Mouse (Mus musculus) small intestine, adult 2 months (tissue): ENCODE data around the gene Hspbp1. TPM values are rescaled to one million over a fixed set of nuclear protein-coding genes. Genes with fewer than 3 reads are reported as not detected.

Experiments used
- H3K27ac ChIP-seq: fragments of 200-500 bp; 2 replicates; pipeline ENCODE4 v1.5.1; 2012; ENCODE audit warnings: low read depth, low read length, control low read depth, inconsistent platforms; ENCODE audit not compliant: insufficient read depth
- H3K27me3 ChIP-seq: fragments of 200-500 bp; 2 replicates; pipeline ENCODE4 v1.6.1; 2012; ENCODE audit warnings: mild to moderate bottlenecking, moderate library complexity, low read length, inconsistent platforms; ENCODE audit not compliant: control insufficient read depth, insufficient read depth
- H3K36me3 ChIP-seq: fragments of 200-500 bp; 2 replicates; pipeline ENCODE4 v1.6.1; 2012; ENCODE audit warnings: mild to moderate bottlenecking, low read length, control low read depth, inconsistent platforms; ENCODE audit not compliant: control insufficient read depth, insufficient read depth
- H3K4me1 ChIP-seq: fragments of 200-500 bp; 2 replicates; pipeline ENCODE4 v1.6.1; 2012; ENCODE audit warnings: low read length, inconsistent platforms, mixed read lengths; ENCODE audit not compliant: control insufficient read depth, insufficient read depth, insufficient read length
- H3K4me3 ChIP-seq: fragments of 200-500 bp; 2 replicates; pipeline ENCODE4 v1.5.1; 2012; ENCODE audit warnings: low read depth, mild to moderate bottlenecking, control low read depth, inconsistent platforms, low read length, moderate library complexity
- CTCF ChIP-seq: fragments of 200-500 bp; IDR thresholded peaks from 2 replicates; pipeline ENCODE4 v1.5.1; 2012; ENCODE audit warnings: low read depth, mild to moderate bottlenecking, control low read depth, inconsistent platforms, low read length, moderate library complexity, mixed read lengths; ENCODE audit not compliant: insufficient replicate concordance, insufficient read length; ENCODE audit errors: extremely low read depth
- POLR2A ChIP-seq: fragments of 200-500 bp; IDR thresholded peaks from 2 replicates; pipeline ENCODE4 v1.6.1; 2012; ENCODE audit warnings: low read depth, mild to moderate bottlenecking, control low read depth, inconsistent platforms, low read length, moderate library complexity
- WGBS: fragments of 180-500 bp; shearing (Covaris S2); methylation state at CpG from one replicate; pipeline ENCODE4 v1.1.7; 2018; 5-methylcytosine and 5-hydroxymethylcytosine counted together
- polyA plus RNA-seq: library from polyadenylated mRNA; depleted of rRNA; stranded (reverse); fragments of >200 nt; gene quantifications from 2 replicates; pipeline ENCODE4 v1.2.3, GENCODE M21; 2012

Gene Hspbp1
- polyA plus RNA-seq, 1 experiment: 29.0 TPM

- peak overlapping the region; percentile 26; the same call in 1 of the 2 replicates for H3K27ac ChIP-seq
- TF ChIP-seq POLR2A: no peak
- no peak for TF ChIP-seq CTCF
- peaks cover 5% of the 10 kb centered on the region for H3K4me1 ChIP-seq
- peaks cover 3% of the 10 kb centered on the region; the same call in 1 of the 2 replicates for H3K36me3 ChIP-seq
- peak overlapping the region; percentile 83 for H3K4me3 ChIP-seq
- no peaks in the 10 kb centered on the region for H3K27me3 ChIP-seq
- WGBS: 3% methylated on average over 13 of the region's 13 CpGs
Measured at GRCm38 (mm10) chr7:4684203-4684602, 665 bp downstream of the Hspbp1 start.

DNA sequence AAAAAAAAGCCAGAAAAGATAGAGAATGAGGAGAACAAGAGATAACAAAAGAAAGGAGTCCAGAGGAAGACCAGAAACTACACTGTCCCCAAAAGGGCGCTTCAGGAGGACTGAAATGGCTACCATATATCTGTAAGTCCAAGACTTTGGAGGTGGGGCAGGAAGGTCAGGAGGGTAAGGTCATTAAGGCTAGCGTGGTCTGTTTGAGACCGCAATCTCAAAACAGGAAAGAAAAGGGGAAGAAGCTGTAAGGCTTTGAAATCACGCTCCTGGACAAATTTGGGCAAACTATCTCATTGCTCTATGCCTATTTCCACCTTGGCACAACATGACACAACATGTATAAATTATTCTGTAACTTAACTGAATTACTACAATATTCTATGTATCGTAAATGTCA, 1.6 kb downstream of the Hspbp1 start:
- Histone ChIP-seq H3K27me3 (no peaks in the 10 kb centered on the region), H3K27ac (no peak overlapping the region), H3K4me3 (no peak overlapping the region), H3K36me3 (peaks cover 4% of the 10 kb centered on the region), H3K4me1 (peaks cover 5% of the 10 kb centered on the region)
- no peak for TF ChIP-seq POLR2A
- TF ChIP-seq CTCF: no peak
- WGBS: 85% methylated on average over 5 of the region's 5 CpGs

GRCm38 (mm10) chr7:4675200-4675599, 9.7 kb downstream of the Hspbp1 start:
- WGBS: 88% methylated on average over 7 of the region's 7 CpGs
- Histone ChIP-seq H3K4me3 (no peak overlapping the region), H3K27me3 (no peaks in the 10 kb centered on the region), H3K27ac (no peak overlapping the region), H3K4me1 (peaks cover 3% of the 10 kb centered on the region; the same call in 1 of the 2 replicates), H3K36me3 (peaks cover 9% of the 10 kb centered on the region)
- TF ChIP-seq CTCF (no peak), POLR2A (no peak)

DNA sequence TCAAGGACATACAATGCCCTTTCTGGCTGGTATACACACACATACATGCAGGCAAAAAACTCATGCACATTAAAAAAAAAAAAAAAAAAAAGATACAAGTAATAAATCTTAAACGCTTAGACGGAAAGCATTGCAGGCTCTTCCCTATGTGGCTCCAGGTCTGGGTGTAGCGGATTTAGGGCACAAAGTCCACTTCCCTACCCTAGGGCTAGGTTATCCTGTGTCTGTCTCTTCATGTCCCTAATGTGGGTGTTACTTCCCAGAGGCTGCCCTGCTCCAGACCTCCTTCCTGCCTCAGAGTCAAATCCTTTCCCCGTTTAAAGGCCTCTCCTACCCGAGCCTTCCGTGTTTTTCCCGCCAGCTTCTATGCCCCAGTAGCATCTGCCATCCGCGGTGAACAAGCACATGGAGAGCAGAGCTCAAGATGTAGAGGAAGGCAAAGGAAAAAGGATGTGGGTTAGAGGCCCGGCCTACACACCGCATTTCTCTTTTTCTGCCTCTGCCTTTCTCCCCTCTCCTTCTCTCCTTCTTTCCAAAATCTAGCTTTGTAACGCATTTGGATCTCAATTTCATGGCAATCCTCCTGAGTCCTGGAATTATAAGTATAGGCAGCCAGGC, 10.6 kb downstream of the Hspbp1 start:
- H3K36me3 ChIP-seq: peaks cover 8% of the 10 kb centered on the region
- 60% methylated on average over 12 of the region's 12 CpGs for WGBS
- H3K4me1 ChIP-seq: peaks cover 3% of the 10 kb centered on the region; the same call in 1 of the 2 replicates
- H3K4me3 ChIP-seq: no peak overlapping the region
- H3K27me3 ChIP-seq: no peaks in the 10 kb centered on the region
- no peak for TF ChIP-seq POLR2A
- TF ChIP-seq CTCF: no peak
- 0 out of 2 replicates have a peak overlapping the region, but pooled peaks have one; percentile 4 for H3K27ac ChIP-seq

DNA sequence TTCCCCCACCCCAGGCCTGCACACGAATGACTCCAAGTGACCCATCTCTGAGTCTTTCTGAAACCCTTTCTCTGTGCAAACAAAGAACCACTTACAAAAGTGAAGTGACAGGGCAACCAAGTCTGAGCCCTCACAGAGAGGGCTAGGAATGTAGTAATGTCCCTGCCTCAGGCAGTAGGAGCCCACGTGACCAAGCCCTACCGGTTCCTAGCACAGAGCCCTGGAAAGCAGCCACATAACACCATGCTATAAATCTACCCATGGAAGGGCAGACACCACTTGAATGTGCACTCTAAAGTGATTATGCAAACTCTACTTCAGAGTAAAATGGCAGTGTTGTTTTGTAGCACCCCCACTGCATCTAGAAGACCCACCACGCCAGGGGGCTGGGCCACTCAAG, 12.9 kb downstream of the Hspbp1 start:
- peaks cover 9% of the 10 kb centered on the region for H3K36me3 ChIP-seq
- H3K27ac ChIP-seq: peak overlapping the region; percentile 26; the same call in 1 of the 2 replicates
- H3K27me3 ChIP-seq: no peaks in the 10 kb centered on the region
- no peak overlapping the region for H3K4me3 ChIP-seq
- 80% methylated on average over 4 of the region's 4 CpGs for WGBS
- no peak for TF ChIP-seq CTCF
- TF ChIP-seq POLR2A: no peak
- peaks cover 3% of the 10 kb centered on the region; the same call in 1 of the 2 replicates for H3K4me1 ChIP-seq

- no peak for TF ChIP-seq POLR2A
- no peak for TF ChIP-seq CTCF
- H3K4me1 ChIP-seq: peaks cover 3% of the 10 kb centered on the region; the same call in 1 of the 2 replicates
- WGBS: 87% methylated on average over 8 of the region's 8 CpGs
- peaks cover 8% of the 10 kb centered on the region for H3K36me3 ChIP-seq
- H3K27ac ChIP-seq: no peak overlapping the region
- no peak overlapping the region for H3K4me3 ChIP-seq
- no peaks in the 10 kb centered on the region for H3K27me3 ChIP-seq
Measured at GRCm38 (mm10) chr7:4670655-4671255, 14.1 kb downstream of the Hspbp1 start.

DNA sequence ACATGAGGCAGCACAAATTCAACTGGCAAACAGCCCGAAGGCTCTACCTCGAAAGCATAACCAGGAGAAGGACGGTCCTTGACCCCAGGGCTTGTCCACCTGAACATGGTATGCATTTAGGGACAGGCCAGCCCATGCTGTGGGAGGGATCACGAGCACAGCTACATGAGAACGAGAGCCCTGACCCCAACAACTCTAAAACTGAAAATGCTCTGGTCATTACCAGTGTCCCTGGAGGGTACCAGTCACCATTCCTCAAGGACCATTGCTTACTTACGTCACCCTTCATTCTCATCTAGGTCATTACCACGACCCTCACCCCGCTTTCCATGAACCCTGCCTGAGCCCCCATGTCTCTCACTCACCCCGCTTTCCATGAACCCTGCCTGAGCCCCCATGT, 15.7 kb downstream of the Hspbp1 start:
- TF ChIP-seq CTCF: no peak
- no peak for TF ChIP-seq POLR2A
- H3K36me3 ChIP-seq: peaks cover 11% of the 10 kb centered on the region
- 96% methylated on average over 9 of the region's 9 CpGs for WGBS
- no peaks in the 10 kb centered on the region; the same call in 1 of the 2 replicates for H3K4me1 ChIP-seq
- H3K27ac ChIP-seq: no peak overlapping the region
- H3K4me3 ChIP-seq: no peak overlapping the region
- H3K27me3 ChIP-seq: no peaks in the 10 kb centered on the region
